Mouse (Mus musculus): ENCODE measurements around the gene Olfr61. TPM values are rescaled to one million over a fixed set of nuclear protein-coding genes. Genes with fewer than 3 reads are reported as not detected.
"Not testable (repeated sequence)": the region's sequence is repeated elsewhere in the genome, so short reads cannot be mapped to it uniquely, and the experiment has no call there.

Gene Olfr61
- not detected for total RNA-seq (2021)

DNA sequence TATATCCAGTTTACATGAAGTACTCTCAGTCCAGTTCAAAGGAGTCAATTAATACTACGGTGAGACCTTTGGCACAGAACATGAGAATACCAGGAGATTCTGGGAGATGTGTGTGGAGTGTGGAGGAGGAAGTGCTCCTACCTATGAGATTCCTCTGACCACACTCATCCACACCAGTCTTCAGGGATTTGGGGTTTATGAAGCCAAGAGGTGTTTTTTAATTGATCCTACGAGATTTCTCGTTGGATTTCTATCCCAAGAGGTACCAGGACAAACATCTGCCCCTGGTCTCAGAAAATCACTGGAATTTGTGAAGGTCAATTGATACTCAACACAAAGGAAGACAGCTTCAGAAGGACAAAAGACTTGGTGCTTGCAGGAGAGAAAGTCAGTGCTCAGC lies at the start of gene Olfr61:
Gene Olfr61, plus strand, starts transcription at position 301 of the 400 bp plus-strand sequence.
- not testable (repeated sequence) for DNase-seq

DNA sequence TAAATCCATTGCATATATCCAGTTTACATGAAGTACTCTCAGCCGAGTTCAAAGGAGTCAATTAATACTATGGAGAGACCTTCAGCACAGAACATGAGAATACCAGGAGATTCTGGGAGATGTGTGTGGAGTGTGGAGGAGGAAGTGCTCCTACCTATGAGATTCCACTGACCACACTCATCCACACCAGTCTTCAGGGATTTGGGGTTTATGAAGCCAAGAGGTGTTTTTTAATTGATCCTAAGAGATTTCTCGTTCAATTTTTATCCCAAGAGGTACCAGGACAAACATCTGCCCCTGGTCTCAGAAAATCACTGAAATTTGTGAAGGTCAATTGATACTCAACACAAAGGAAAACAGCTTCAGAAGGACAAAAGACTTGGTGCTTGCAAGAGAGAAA lies 27.8 kb upstream of the Olfr61 start, which contains the start of gene Olfr46:
Gene Olfr46, plus strand, starts transcription at position 301 of the 400 bp plus-strand sequence.
- DNase-seq, result not testable (repeated sequence)

- DNase-seq, result no peak
These were observed 1.8 kb downstream of the Olfr61 start for GRCm38 (mm10) chr7:140630559-140630958.

DNA sequence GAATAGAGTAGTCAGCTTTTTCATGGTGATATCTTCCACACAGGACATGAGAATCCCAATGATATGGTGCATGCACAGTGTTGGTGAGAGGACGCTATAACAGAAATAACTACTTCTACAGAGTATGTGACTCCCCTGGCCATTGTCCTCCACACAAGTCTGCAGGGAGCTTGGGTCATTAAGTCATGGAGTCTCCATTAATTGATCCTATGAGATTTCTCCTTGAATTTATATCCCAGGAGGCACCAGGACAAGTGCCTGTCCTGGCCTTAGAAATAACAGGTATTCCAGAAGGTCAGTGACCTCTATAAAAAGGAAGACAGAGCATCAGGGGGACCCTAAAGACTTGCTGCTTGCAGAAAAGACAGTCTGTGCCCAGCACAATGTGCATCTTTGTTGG lies 17.4 kb downstream of the Olfr61 start, which contains the start of gene Olfr53:
Gene Olfr53, plus strand, starts transcription at position 301 of the 400 bp plus-strand sequence.
- DNase-seq, result no peak

DNA sequence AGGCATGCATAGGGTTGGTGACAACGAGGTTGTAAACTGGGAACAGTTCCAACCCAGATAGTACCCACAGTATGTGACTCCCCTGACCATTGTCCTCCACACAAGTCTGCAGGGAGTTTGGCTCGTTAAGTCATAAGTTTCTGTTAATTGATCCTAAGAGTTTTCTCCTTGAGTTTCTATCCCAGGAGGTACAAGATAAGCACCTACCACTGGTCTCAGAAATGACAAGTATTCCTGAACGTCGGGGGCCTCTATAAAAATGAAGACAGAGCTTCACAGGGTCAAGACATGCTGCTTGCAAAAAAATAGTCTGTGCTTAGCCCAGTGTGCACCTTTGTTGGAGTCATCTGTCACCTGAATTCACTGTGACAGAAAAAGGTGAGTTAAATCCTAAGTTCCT lies 30.9 kb downstream of the Olfr61 start, which contains the start of gene Olfr539:
Gene Olfr539, plus strand, starts transcription at position 301 of the 400 bp plus-strand sequence.
- no peak for DNase-seq

- DNase-seq, result not testable (repeated sequence)
These were observed 41.9 kb downstream of the Olfr61 start for GRCm38 (mm10) chr7:140670693-140671092.

DNA sequence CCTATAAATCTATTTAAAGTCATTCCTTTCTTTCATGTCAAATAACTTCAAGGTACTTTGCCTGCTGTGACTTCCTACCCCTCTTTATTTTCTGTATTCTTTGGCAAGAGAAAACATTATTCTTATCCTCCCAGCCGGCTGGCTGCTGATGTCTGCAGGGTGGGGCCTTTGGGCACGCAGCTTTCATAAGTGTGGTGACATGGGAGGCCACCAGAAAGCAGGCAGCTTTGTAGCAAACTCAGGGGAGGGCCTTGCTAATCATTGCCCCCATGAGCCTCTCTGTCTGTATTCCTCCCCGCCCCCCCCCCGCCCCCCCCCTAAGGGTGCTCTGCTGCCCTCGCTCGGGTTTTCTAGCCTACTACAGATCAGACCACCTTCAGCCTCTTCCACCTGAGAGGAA lies 47.1 kb downstream of the Olfr61 start:
- no peak for DNase-seq

GRCm38 (mm10) chr7:140679591-140679990 lies 50.8 kb downstream of the Olfr61 start:
- not testable (repeated sequence) for DNase-seq

DNA sequence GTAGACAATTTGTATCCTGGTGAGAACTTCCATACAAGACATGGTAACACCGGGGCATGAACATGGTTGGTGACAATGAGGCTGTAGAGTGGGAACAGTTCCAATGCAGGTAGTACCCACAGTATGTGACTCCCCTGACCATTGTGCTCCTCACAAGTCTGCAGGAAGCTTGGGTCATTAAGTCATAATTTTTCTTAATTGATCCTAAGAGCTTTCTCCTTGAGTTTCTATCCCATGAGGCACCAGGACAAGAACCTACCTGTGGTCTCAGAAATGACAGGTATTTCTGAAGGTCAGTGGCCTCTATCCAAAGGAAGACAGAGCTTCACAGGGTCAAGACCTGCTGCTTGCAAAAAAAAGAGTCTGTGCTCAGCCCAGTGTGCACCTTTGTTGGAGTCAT lies 52.9 kb downstream of the Olfr61 start, which contains the start of gene Olfr45:
Gene Olfr45, plus strand, starts transcription at position 301 of the 400 bp plus-strand sequence.
- DNase-seq, result no peak

Other genes with a start within 250 kb of the Olfr61 start
- not detected for gene Olfr531, start 226.1 kb upstream of the Olfr61 start, total RNA-seq (2021)
- gene Olfr532, start 207.3 kb upstream of the Olfr61 start, total RNA-seq (2021), result not detected
- not detected for gene Olfr533, start 165.6 kb upstream of the Olfr61 start, total RNA-seq (2021)
- not detected for gene Olfr535, start 144.8 kb upstream of the Olfr61 start, total RNA-seq (2021)
- gene Olfr536, start 121.6 kb upstream of the Olfr61 start, total RNA-seq (2021), result not detected
- not detected for gene Olfr538, start 61.1 kb upstream of the Olfr61 start, total RNA-seq (2021)
- not detected for gene Olfr46, start 27.7 kb upstream of the Olfr61 start, total RNA-seq (2021)
- not detected for gene Olfr53, start 17.5 kb downstream of the Olfr61 start, total RNA-seq (2021)
- not detected for gene Olfr539, start 31.0 kb downstream of the Olfr61 start, total RNA-seq (2021)
- gene Olfr45, start 53.0 kb downstream of the Olfr61 start, total RNA-seq (2021), result not detected
- not detected for gene Olfr541, start 68.3 kb downstream of the Olfr61 start, total RNA-seq (2021)
- under 1 TPM in 1 of 2 experiments, not detected in 1; 0.24 TPM for gene Cyp2e1, start 134.8 kb downstream of the Olfr61 start, total RNA-seq (2021)
- gene Syce1, start 158.9 kb downstream of the Olfr61 start, total RNA-seq (2021), result under 1 TPM; 0.18 to 0.24 TPM
- gene Zfp941, start 193.2 kb downstream of the Olfr61 start, total RNA-seq (2021), result under 1 TPM; 0.76 to 0.97 TPM
- not detected for gene Urah, start 206.0 kb downstream of the Olfr61 start, total RNA-seq (2021)
- 10 to 100 TPM in 1 of 2 experiments, 1 to 10 TPM in 1; 9.7 to 10.6 TPM for gene Scgb1c1, start 216.6 kb downstream of the Olfr61 start, total RNA-seq (2021)
- gene Odf3, start 218.8 kb downstream of the Olfr61 start, total RNA-seq (2021), result not detected
- under 1 TPM in 1 of 2 experiments, not detected in 1; 0.29 TPM for gene Gm45785, start 227.4 kb downstream of the Olfr61 start, total RNA-seq (2021)
- 10 to 100 TPM; 25.2 to 32.3 TPM for gene Ric8a, start 228.0 kb downstream of the Olfr61 start, total RNA-seq (2021)
- gene Bet1l, start 228.6 kb downstream of the Olfr61 start, total RNA-seq (2021), result 10 to 100 TPM; 13.5 to 15.9 TPM

All from heart, postnatal 4 days (tissue).